Mouse (Mus musculus) erythroblast, embryonic 14.5 days (primary cell): Measurements from ENCODE around the gene Rnf167.

ENCODE experiments used
- GATA1 ChIP-seq: IDR thresholded peaks from 2 replicates; pipeline ENCODE4 v1.6.1; 2012; ENCODE audit warnings: low read length, inconsistent platforms, mixed read lengths
- TAL1 ChIP-seq: IDR thresholded peaks from 3 replicates; pipeline ENCODE4 v1.6.1; 2012; ENCODE audit warnings: low read length, inconsistent platforms, mixed read lengths

DNA sequence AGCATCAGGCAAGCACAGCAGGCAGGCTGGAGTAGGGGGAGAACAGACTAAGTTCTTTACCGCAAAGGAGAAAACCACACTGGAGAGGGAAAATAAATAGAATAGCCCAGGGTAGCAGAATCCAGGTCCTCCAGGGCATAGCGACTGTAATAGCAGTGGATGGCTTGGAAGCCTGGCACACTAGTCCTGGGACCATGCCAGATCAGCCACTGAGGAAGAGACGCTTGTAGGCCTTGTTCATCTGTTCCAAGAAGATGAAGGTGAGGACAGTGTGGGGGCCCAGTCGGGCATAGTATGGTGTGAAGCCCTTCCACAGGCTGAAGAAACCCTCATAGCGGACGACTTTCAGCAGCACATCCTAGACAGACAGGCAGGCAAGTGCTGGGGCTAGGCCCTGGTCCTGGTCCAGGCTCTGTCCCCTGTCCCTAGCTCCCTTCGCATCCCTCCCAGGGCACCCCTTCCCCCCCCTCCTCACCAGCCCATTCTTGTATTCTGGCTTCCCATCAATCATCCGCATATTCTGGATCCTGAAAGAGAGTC is 2.4 kb upstream of the Rnf167 start:
- TF ChIP-seq GATA1 (no peak), TAL1 (no peak)
